ENCODE assay signal across 8 mouse cellular contexts in the genomic region with DNA sequence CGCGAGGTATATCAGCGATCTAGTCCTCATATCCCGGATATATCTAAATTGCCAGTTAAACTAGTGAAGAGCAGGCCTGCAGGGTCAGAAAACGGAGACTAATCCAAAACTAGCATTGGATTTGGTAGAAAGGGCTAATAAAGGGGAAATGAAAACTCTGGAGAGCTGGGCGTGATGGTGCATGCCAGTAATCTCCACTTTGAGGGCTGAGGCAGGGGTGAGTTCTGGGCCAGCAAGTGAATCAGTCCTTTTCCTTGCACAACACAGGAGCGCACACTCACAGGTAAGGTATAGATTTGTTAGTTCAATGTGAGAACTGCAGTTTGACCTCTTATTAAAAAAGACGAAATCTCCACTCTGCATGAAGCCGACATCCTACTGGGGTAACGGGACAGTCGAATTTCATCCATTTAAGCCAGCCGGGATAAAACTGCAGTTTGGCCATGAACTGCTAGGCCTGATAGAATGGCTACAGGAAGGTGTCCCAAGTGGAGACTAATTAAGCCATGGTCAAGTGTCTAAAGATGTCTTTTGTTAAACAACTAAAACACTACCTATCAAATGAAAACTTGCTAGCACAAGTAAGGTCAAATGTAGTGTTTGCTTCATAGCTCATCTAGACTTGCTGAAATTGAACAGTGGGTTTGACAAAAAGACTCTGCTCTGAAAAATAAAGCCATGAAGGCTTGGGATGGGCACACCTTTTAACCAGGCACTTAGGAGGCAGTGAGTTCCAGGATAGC. TPM values are rescaled to one million over a fixed set of nuclear protein-coding genes. Genes with fewer than 3 reads are reported as not detected.
DNase-seq lines count a peak whose midpoint lies in the region; ATAC-seq and TF ChIP-seq lines count a peak whose summit lies in the region.

No protein-coding gene starts in this region.

- H3K4me1 ChIP-seq in kidney, adult 2 months (ENCODE audit: control insufficient read depth, insufficient read depth, low read length) = peaks cover 22% of the 10 kb centered on the region
- peaks cover 27% of the 10 kb centered on the region for H3K4me1 ChIP-seq in heart, embryonic 15.5 days (replicated peaks)
- peaks cover 14% of the 10 kb centered on the region for H3K4me1 ChIP-seq in limb, embryonic 15.5 days
- peaks cover 33% of the 10 kb centered on the region for H3K4me1 ChIP-seq in midbrain, embryonic 16.5 days (ENCODE audit: control insufficient read depth, insufficient read depth, low read length)

- H3K27me3 ChIP-seq in kidney, adult 2 months (replicated peaks; ENCODE audit: control insufficient read depth, insufficient read depth, low read length) = no peaks in the 10 kb centered on the region
- no peaks in the 10 kb centered on the region for H3K27me3 ChIP-seq in heart, embryonic 15.5 days
- H3K27me3 ChIP-seq in limb, embryonic 15.5 days = no peaks in the 10 kb centered on the region
- no peaks in the 10 kb centered on the region for H3K27me3 ChIP-seq in midbrain, embryonic 16.5 days (ENCODE audit: control insufficient read depth, insufficient read depth, low read depth, low read length)

- H3K4me3 ChIP-seq in kidney, adult 2 months (ENCODE audit: insufficient read depth, low read depth, low read length) = peak overlapping the region; percentile 94
- peak overlapping the region; percentile 81 for H3K4me3 ChIP-seq in heart, embryonic 15.5 days
- peak overlapping the region; percentile 62 for H3K4me3 ChIP-seq in limb, embryonic 15.5 days
- peak overlapping the region; percentile 58 for H3K4me3 ChIP-seq in midbrain, embryonic 16.5 days (ENCODE audit: low read depth, low read length)

- TF ChIP-seq POLR2A in kidney, adult 2 months (IDR thresholded peaks at IDR 0.05; ENCODE audit: low read depth, low read length) = no peak

- WGBS in kidney, adult 2 months = 1% methylated on average over 12 of the region's 12 CpGs
- WGBS in heart, embryonic 15.5 days = 1% methylated on average over 12 of the region's 12 CpGs
- WGBS in limb, embryonic 15.5 days = under 1% methylated on average over 12 of the region's 12 CpGs
- under 1% methylated on average over 12 of the region's 12 CpGs for WGBS in midbrain, embryonic 16.5 days

- ATAC-seq in heart, embryonic 15.5 days (replicated peaks; ENCODE audit: insufficient number of reproducible peaks, insufficient read depth, low FRiP score, low read depth) = no peak
- ATAC-seq in limb, embryonic 15.5 days (ENCODE audit: insufficient number of reproducible peaks, low FRiP score, low TSS enrichment, low read depth) = no peak
- peak; percentile 44 for ATAC-seq in midbrain, embryonic 16.5 days

- peak overlapping the region; percentile 83 for H3K9ac ChIP-seq in heart, embryonic 15.5 days
- H3K9ac ChIP-seq in limb, embryonic 15.5 days = peak overlapping the region; percentile 78
- H3K9ac ChIP-seq in midbrain, embryonic 16.5 days (ENCODE audit: low read depth, low read length) = peak overlapping the region; percentile 91

- H3K9me3 ChIP-seq in heart, embryonic 15.5 days (replicated peaks) = no peaks in the 10 kb centered on the region
- no peaks in the 10 kb centered on the region for H3K9me3 ChIP-seq in limb, embryonic 15.5 days
- H3K9me3 ChIP-seq in midbrain, embryonic 16.5 days (replicated peaks; ENCODE audit: control insufficient read depth, low read length, poor library complexity, severe bottlenecking) = no peaks in the 10 kb centered on the region

- peaks cover 20% of the 10 kb centered on the region for H3K36me3 ChIP-seq in kidney, adult 2 months (ENCODE audit: control insufficient read depth, insufficient read depth, low read length)
- peaks cover 28% of the 10 kb centered on the region for H3K36me3 ChIP-seq in heart, embryonic 15.5 days
- H3K36me3 ChIP-seq in limb, embryonic 15.5 days = peaks cover 31% of the 10 kb centered on the region
- peaks cover 17% of the 10 kb centered on the region; the same call in 1 of the 2 replicates for H3K36me3 ChIP-seq in midbrain, embryonic 16.5 days (ENCODE audit: control insufficient read depth, insufficient read depth, low read length)

- peak overlapping the region; percentile 64 for H3K4me2 ChIP-seq in heart, embryonic 15.5 days
- peak overlapping the region; percentile 54 for H3K4me2 ChIP-seq in limb, embryonic 15.5 days
- peak overlapping the region; percentile 80 for H3K4me2 ChIP-seq in midbrain, embryonic 16.5 days (ENCODE audit: low read length)

- H3K27ac ChIP-seq in kidney, adult 2 months (ENCODE audit: insufficient read depth, low read depth, low read length) = peak overlapping the region; percentile 99
- H3K27ac ChIP-seq in heart, embryonic 15.5 days = peak overlapping the region; percentile 100
- H3K27ac ChIP-seq in limb, embryonic 15.5 days = peak overlapping the region; percentile 100
- peak overlapping the region; percentile 100 for H3K27ac ChIP-seq in midbrain, embryonic 16.5 days (ENCODE audit: low read length)

- DNase-seq in kidney, adult 2 months = no peak
- DNase-seq in kidney, adult 9 months = no peak
- peak; percentile 57 for DNase-seq in ES-CJ7 (ENCODE audit: low read depth, low spot score)
- DNase-seq in brain, adult 2 months (ENCODE audit: low read depth, low spot score) = peak; percentile 56
- DNase-seq in ovary, postnatal 10 days (ENCODE audit: low spot score) = no peak

- TF ChIP-seq CTCF in kidney, adult 2 months (conservative IDR thresholded peaks at IDR 0.05; ENCODE audit: insufficient read depth, insufficient read length, low read depth, low read length) = no peak

RNA-seq across cellular contexts. Expression of a gene that starts 0.5 kb away (rescaled TPM):
- 28.0 and 54.6 TPM in 2 replicates for polyA plus RNA-seq in kidney, adult 2 months (2012; rRNA removed)
- polyA plus RNA-seq in heart, embryonic 15.5 days (2015; fragmentation: Nextera tagmentation; extraction: Ambion mirVana) = 202 and 343 TPM in 2 replicates
- polyA plus RNA-seq in limb, embryonic 15.5 days (2015; fragmentation: Nextera tagmentation; extraction: Ambion mirVana) = 101 TPM in 2 replicates
- 100 and 120 TPM in 2 replicates for polyA plus RNA-seq in midbrain, embryonic 16.5 days (2015; fragmentation: Nextera tagmentation; extraction: Ambion mirVana)

RNA-seq across cellular contexts. Expression of a gene that starts 18.1 kb away (rescaled TPM):
- 37.7 and 51.6 TPM in 2 replicates for polyA plus RNA-seq in kidney, adult 2 months (2012; rRNA removed)
- 227 and 271 TPM in 2 replicates for polyA plus RNA-seq in heart, embryonic 15.5 days (2015; fragmentation: Nextera tagmentation; extraction: Ambion mirVana)
- 250 and 296 TPM in 2 replicates for polyA plus RNA-seq in limb, embryonic 15.5 days (2015; fragmentation: Nextera tagmentation; extraction: Ambion mirVana)
- polyA plus RNA-seq in midbrain, embryonic 16.5 days (2015; fragmentation: Nextera tagmentation; extraction: Ambion mirVana) = 178 and 206 TPM in 2 replicates

Comparison
In these comparisons a context has a peak if more than half of its experiments do, and no peak if none do; other contexts are left out.
1. DNase-seq: peak in ES-CJ7 (single experiment) and brain, adult 2 months (single experiment); none in kidney, adult 2 months (single experiment), kidney, adult 9 months (single experiment) and ovary, postnatal 10 days (single experiment).
2. Peak in every context shown above with its lines, with median percentiles within 50 percentile points of each other: H3K27ac ChIP-seq, H3K4me3 ChIP-seq, H3K4me2 ChIP-seq and H3K9ac ChIP-seq.